Comparison of ENCODE assay signal across 15 mouse cellular contexts in genomic region chr5:37472025-37472608, GRCm38 (mm10).
DNase-seq lines count a peak whose midpoint lies in the region; ATAC-seq and TF ChIP-seq lines count a peak whose summit lies in the region.
"Had no signal": no experiment of that assay in that cellular context is flagged by ENCODE, and none has a peak within 500 bp of the region (broad histone marks: within the 10 kb centered on the region; RNA-seq: fewer than 3 reads in every experiment).

No protein-coding gene starts in this region.

- H3K4me3 ChIP-seq in hindbrain, postnatal 0 days (ENCODE audit: low read length), result no peak overlapping the region
- no peak overlapping the region for H3K4me3 ChIP-seq in hindbrain, embryonic 10.5 days
- H3K4me3 ChIP-seq in layer of hippocampus, adult 2 months, result no peak overlapping the region
- no peak overlapping the region for H3K4me3 ChIP-seq in intestine, embryonic 16.5 days (ENCODE audit: low read length)
- H3K4me3 ChIP-seq: heart, adult 2 months; stomach, embryonic 15.5 days had no signal

- ATAC-seq in hindbrain, postnatal 0 days, result no peak
- no peak for ATAC-seq in intestine, embryonic 16.5 days

- peak; percentile 80 to 83 for DNase-seq in cerebellum, postnatal 10 days
- DNase-seq in cerebellum, adult 18-20 months, result no peak
- peak; percentile 50 for DNase-seq in hindbrain, postnatal 0 days (ENCODE audit: low spot score)
- DNase-seq in hindbrain, embryonic 10.5 days (ENCODE audit: low spot score), result no peak
- peak; percentile 31 for DNase-seq in testis, postnatal 10 days (ENCODE audit: low spot score)
- no peak for DNase-seq in testis, postnatal 14 days (ENCODE audit: low spot score)
- no peak for DNase-seq in layer of hippocampus, adult 2 months (ENCODE audit: low spot score in 2 of 2)
- DNase-seq: adrenal gland, postnatal 25 days; gastrocnemius, postnatal 10 days; heart, adult 2 months; retina, postnatal 1 day; spleen, adult 18-20 months; thymus, postnatal 14 days had no signal

- no peak overlapping the region for H3K4me2 ChIP-seq in hindbrain, postnatal 0 days (ENCODE audit: low read depth, low read length)
- H3K4me2 ChIP-seq in intestine, embryonic 16.5 days (ENCODE audit: low read depth, low read length), result no peak overlapping the region
- H3K4me2 ChIP-seq: stomach, embryonic 15.5 days had no signal

- H3K9ac ChIP-seq in hindbrain, postnatal 0 days (replicated peaks; ENCODE audit: low read length), result no peak overlapping the region
- H3K9ac ChIP-seq in intestine, embryonic 16.5 days (ENCODE audit: low read depth, low read length), result no peak overlapping the region
- H3K9ac ChIP-seq: stomach, embryonic 15.5 days had no signal

- 60% methylated on average over 3 of the region's 3 CpGs for WGBS in hindbrain, postnatal 0 days
- 84% methylated on average over 3 of the region's 3 CpGs for WGBS in hindbrain, embryonic 10.5 days
- WGBS in intestine, embryonic 16.5 days, result 64% methylated on average over 3 of the region's 3 CpGs

- no peaks in the 10 kb centered on the region for H3K9me3 ChIP-seq in hindbrain, postnatal 0 days (ENCODE audit: low read length)
- H3K9me3 ChIP-seq in hindbrain, embryonic 10.5 days, result no peaks in the 10 kb centered on the region
- H3K9me3 ChIP-seq in intestine, embryonic 16.5 days (ENCODE audit: control insufficient read depth, low read length), result no peaks in the 10 kb centered on the region
- H3K9me3 ChIP-seq: stomach, embryonic 15.5 days had no signal

- no peaks in the 10 kb centered on the region for H3K27me3 ChIP-seq in hindbrain, postnatal 0 days (ENCODE audit: insufficient read depth, low read length)
- H3K27me3 ChIP-seq in hindbrain, embryonic 10.5 days (ENCODE audit: insufficient read depth, poor library complexity, severe bottlenecking), result no peaks in the 10 kb centered on the region
- H3K27me3 ChIP-seq in intestine, embryonic 16.5 days (replicated peaks; ENCODE audit: control insufficient read depth, insufficient read depth, low read length), result no peaks in the 10 kb centered on the region
- H3K27me3 ChIP-seq: stomach, embryonic 15.5 days had no signal

- TF ChIP-seq CTCF in hindbrain, postnatal 0 days (IDR thresholded peaks at IDR 0.05; ENCODE audit: low read depth), result no peak
- TF ChIP-seq CTCF in layer of hippocampus, adult 2 months (conservative IDR thresholded peaks at IDR 0.05), result no peak

- no peaks in the 10 kb centered on the region for H3K36me3 ChIP-seq in hindbrain, postnatal 0 days (ENCODE audit: insufficient read depth, low read length)
- no peaks in the 10 kb centered on the region for H3K36me3 ChIP-seq in hindbrain, embryonic 10.5 days
- no peaks in the 10 kb centered on the region for H3K36me3 ChIP-seq in intestine, embryonic 16.5 days (ENCODE audit: control insufficient read depth, insufficient read depth, low read length)
- H3K36me3 ChIP-seq: stomach, embryonic 15.5 days had no signal

- H3K4me1 ChIP-seq in hindbrain, postnatal 0 days (ENCODE audit: insufficient read depth, low read length), result no peaks in the 10 kb centered on the region
- no peaks in the 10 kb centered on the region for H3K4me1 ChIP-seq in hindbrain, embryonic 10.5 days (replicated peaks)
- H3K4me1 ChIP-seq in intestine, embryonic 16.5 days (ENCODE audit: control insufficient read depth, insufficient read depth, low read length), result no peaks in the 10 kb centered on the region
- H3K4me1 ChIP-seq: stomach, embryonic 15.5 days had no signal

- H3K27ac ChIP-seq in hindbrain, postnatal 0 days, result no peak overlapping the region
- H3K27ac ChIP-seq in hindbrain, embryonic 10.5 days, result no peak overlapping the region
- no peak overlapping the region for H3K27ac ChIP-seq in layer of hippocampus, adult 2 months
- H3K27ac ChIP-seq in intestine, embryonic 16.5 days (ENCODE audit: low read length), result no peak overlapping the region
- H3K27ac ChIP-seq: heart, adult 2 months; stomach, embryonic 15.5 days had no signal

Comparison
In these comparisons a context has a peak if more than half of its experiments do, and no peak if none do; other contexts are left out.
1. DNase-seq: peak in cerebellum, postnatal 10 days (2 of 2), hindbrain, postnatal 0 days (single experiment) and testis, postnatal 10 days (single experiment); none in cerebellum, adult 18-20 months (0 of 2), hindbrain, embryonic 10.5 days (single experiment), testis, postnatal 14 days (single experiment) and layer of hippocampus, adult 2 months (0 of 2).